Mouse (Mus musculus) heart, embryonic 12.5 days (tissue): ENCODE measurements around the gene Wnt9a. TPM values are rescaled to one million over a fixed set of nuclear protein-coding genes. Genes with fewer than 3 reads are reported as not detected.
"Not testable (repeated sequence)": the region's sequence is repeated elsewhere in the genome, so short reads cannot be mapped to it uniquely, and the experiment has no call there.

Experiments
- ATAC-seq: fragments of 200-750 bp; cut with Nextera tagmentation; 2 replicates; pipeline ENCODE4 v1.8.0; 2017; ENCODE audit warnings: moderate TSS enrichment, moderate library complexity; ENCODE audit not compliant: insufficient number of reproducible peaks, low FRiP score
- H3K27ac ChIP-seq: fragments of 300-500 bp; sonication (generic); 2 replicates; pipeline ENCODE4 v1.5.1; 2016; ENCODE audit warnings: mild to moderate bottlenecking, moderate library complexity; ENCODE audit not compliant: poor library complexity, severe bottlenecking
- H3K27me3 ChIP-seq: fragments of 300-500 bp; sonication (generic); replicated peaks from 2 replicates; pipeline ENCODE4 v1.6.1; 2016; ENCODE audit warnings: mild to moderate bottlenecking, moderate library complexity
- H3K36me3 ChIP-seq: fragments of 300-500 bp; sonication (generic); 2 replicates; pipeline ENCODE4 v1.6.1; 2016; ENCODE audit warnings: mild to moderate bottlenecking, moderate library complexity
- H3K4me1 ChIP-seq: fragments of 300-500 bp; sonication (generic); replicated peaks from 2 replicates; pipeline ENCODE4 v1.6.1; 2016; ENCODE audit warnings: mild to moderate bottlenecking
- H3K4me2 ChIP-seq: fragments of 300-500 bp; sonication (generic); 2 replicates; pipeline ENCODE4 v1.6.1; 2016; ENCODE audit warnings: mild to moderate bottlenecking, moderate library complexity
- H3K4me3 ChIP-seq: fragments of 300-500 bp; sonication (generic); 2 replicates; pipeline ENCODE4 v1.5.1; 2016; ENCODE audit warnings: mild to moderate bottlenecking
- H3K9ac ChIP-seq: fragments of 300-500 bp; sonication (generic); 2 replicates; pipeline ENCODE4 v1.6.1; 2016; ENCODE audit warnings: mild to moderate bottlenecking, moderate library complexity
- H3K9me3 ChIP-seq: fragments of 300-500 bp; sonication (generic); replicated peaks from 2 replicates; pipeline ENCODE4 v1.6.1; 2016; ENCODE audit warnings: mild to moderate bottlenecking, moderate library complexity
- whole genome bisulfite sequencing: fragments of 180-500 bp; shearing (Covaris S2); methylation state at CpG from one replicate; pipeline ENCODE4 v1.1.7; 2016; 5-methylcytosine and 5-hydroxymethylcytosine counted together
- polyA plus RNA-seq: library from polyadenylated mRNA; unstranded; fragments of >200 nt; fragmentation: Nextera tagmentation; extraction: Ambion mirVana; gene quantifications from 2 replicates; pipeline ENCODE4 v1.2.1, GENCODE M21; 2016

Wnt9a gene
- polyA plus RNA-seq, 1 experiment from 2014 or later: 5.0 TPM

GRCm38 (mm10) chr11:59278047-59278446 is 28.7 kb upstream of the Wnt9a start:
- Histone ChIP-seq H3K27ac (no peak overlapping the region), H3K36me3 (no peaks in the 10 kb centered on the region), H3K9ac (no peak overlapping the region), H3K4me2 (no peak overlapping the region), H3K4me3 (no peak overlapping the region), H3K27me3 (peaks cover 87% of the 10 kb centered on the region), H3K9me3 (no peaks in the 10 kb centered on the region), H3K4me1 (no peaks in the 10 kb centered on the region)
- WGBS: 66% methylated on average over 4 of the region's 4 CpGs
- ATAC-seq: no peak

GRCm38 (mm10) chr11:59282111-59282510 is 24.6 kb upstream of the Wnt9a start:
- Histone ChIP-seq H3K4me3 (no peak overlapping the region), H3K9ac (no peak overlapping the region), H3K27ac (no peak overlapping the region), H3K4me1 (no peaks in the 10 kb centered on the region), H3K4me2 (no peak overlapping the region), H3K36me3 (no peaks in the 10 kb centered on the region), H3K9me3 (no peaks in the 10 kb centered on the region), H3K27me3 (peaks cover 92% of the 10 kb centered on the region)
- no peak for ATAC-seq
- WGBS: 51% methylated on average over 5 of the region's 5 CpGs

- no peak overlapping the region for H3K4me2 ChIP-seq
- no peaks in the 10 kb centered on the region for H3K9me3 ChIP-seq
- H3K27me3 ChIP-seq: peaks cover 96% of the 10 kb centered on the region
- 0 out of 2 replicates have a peak, but pooled peaks have one; percentile 6 for ATAC-seq
- H3K9ac ChIP-seq: no peak overlapping the region
- H3K36me3 ChIP-seq: no peaks in the 10 kb centered on the region
- H3K4me3 ChIP-seq: no peak overlapping the region
- H3K27ac ChIP-seq: no peak overlapping the region
- H3K4me1 ChIP-seq: no peaks in the 10 kb centered on the region
- WGBS: 60% methylated on average over 10 of the region's 10 CpGs
These were observed 23.8 kb upstream of the Wnt9a start for GRCm38 (mm10) chr11:59282933-59283332.

- H3K9me3 ChIP-seq: no peaks in the 10 kb centered on the region
- no peak overlapping the region for H3K4me3 ChIP-seq
- H3K9ac ChIP-seq: no peak overlapping the region
- H3K27me3 ChIP-seq: peaks cover 100% of the 10 kb centered on the region
- 15% methylated on average over 14 of the region's 14 CpGs for WGBS
- no peaks in the 10 kb centered on the region for H3K4me1 ChIP-seq
- no peak overlapping the region for H3K4me2 ChIP-seq
- no peak for ATAC-seq
- H3K36me3 ChIP-seq: no peaks in the 10 kb centered on the region
- H3K27ac ChIP-seq: no peak overlapping the region
These were observed 22.6 kb upstream of the Wnt9a start for GRCm38 (mm10) chr11:59284146-59284545.

- WGBS: 1% methylated on average over 25 of the region's 25 CpGs
- Histone ChIP-seq H3K4me1 (peaks cover 7% of the 10 kb centered on the region), H3K27ac (no peak overlapping the region), H3K4me3 (no peak overlapping the region; the same call in 1 of the 2 replicates), H3K36me3 (no peaks in the 10 kb centered on the region), H3K9me3 (no peaks in the 10 kb centered on the region), H3K27me3 (peaks cover 98% of the 10 kb centered on the region), H3K4me2 (no peak overlapping the region), H3K9ac (no peak overlapping the region)
- ATAC-seq: no peak
These were observed 17.0 kb upstream of the Wnt9a start for GRCm38 (mm10) chr11:59289706-59290105.

- peaks cover 95% of the 10 kb centered on the region for H3K27me3 ChIP-seq
- peak within 1 kb of the TSS; percentile 40 for H3K4me3 ChIP-seq
- peaks cover 7% of the 10 kb centered on the region for H3K4me1 ChIP-seq
- no peak within 1 kb of the TSS for H3K9ac ChIP-seq
- 0 out of 2 replicates have a peak, but pooled peaks have one; percentile 30 for ATAC-seq
- no peaks in the 10 kb centered on the region for H3K9me3 ChIP-seq
- no peaks in the 10 kb centered on the region for H3K36me3 ChIP-seq
- peak within 1 kb of the TSS; percentile 64 for H3K4me2 ChIP-seq
- H3K27ac ChIP-seq: no peak within 1 kb of the TSS
- WGBS: 8% methylated on average over 60 of the region's 60 CpGs
These were observed 15.9 kb upstream of the Wnt9a start, which contains the start of gene Wnt3a for GRCm38 (mm10) chr11:59290702-59291303. Gene Wnt3a (minus strand): TSS chr11:59290752.

- Histone ChIP-seq H3K9ac (no peak overlapping the region), H3K27ac (no peak overlapping the region), H3K27me3 (peaks cover 94% of the 10 kb centered on the region), H3K9me3 (no peaks in the 10 kb centered on the region), H3K4me2 (no peak overlapping the region), H3K36me3 (no peaks in the 10 kb centered on the region), H3K4me1 (peaks cover 7% of the 10 kb centered on the region), H3K4me3 (no peak overlapping the region)
- no peak for ATAC-seq
- WGBS: 22% methylated on average over 7 of the region's 7 CpGs
These were observed 13.1 kb upstream of the Wnt9a start for GRCm38 (mm10) chr11:59293616-59294015.

- Histone ChIP-seq H3K9ac (no peak overlapping the region), H3K4me1 (no peaks in the 10 kb centered on the region), H3K36me3 (no peaks in the 10 kb centered on the region), H3K4me2 (no peak overlapping the region), H3K4me3 (no peak overlapping the region), H3K27me3 (peaks cover 79% of the 10 kb centered on the region), H3K9me3 (no peaks in the 10 kb centered on the region), H3K27ac (no peak overlapping the region)
- no peak for ATAC-seq
- WGBS: 20% methylated on average over 7 of the region's 7 CpGs
These were observed 8.8 kb upstream of the Wnt9a start for GRCm38 (mm10) chr11:59297941-59298340.

GRCm38 (mm10) chr11:59300185-59300584 is 6.5 kb upstream of the Wnt9a start:
- no peaks in the 10 kb centered on the region for H3K36me3 ChIP-seq
- H3K4me2 ChIP-seq: no peak overlapping the region
- H3K27me3 ChIP-seq: peaks cover 83% of the 10 kb centered on the region
- no peak for ATAC-seq
- H3K9ac ChIP-seq: no peak overlapping the region
- 19% methylated on average over 3 of the region's 3 CpGs for WGBS
- no peak overlapping the region for H3K27ac ChIP-seq
- H3K9me3 ChIP-seq: no peaks in the 10 kb centered on the region
- no peaks in the 10 kb centered on the region for H3K4me1 ChIP-seq
- H3K4me3 ChIP-seq: no peak overlapping the region

- not testable (repeated sequence) for H3K9me3 ChIP-seq, H3K4me3 ChIP-seq, H3K9ac ChIP-seq, H3K4me1 ChIP-seq, ATAC-seq, H3K36me3 ChIP-seq, H3K4me2 ChIP-seq, H3K27ac ChIP-seq
- peaks cover 83% of the 10 kb centered on the region for H3K27me3 ChIP-seq
- WGBS: 57% methylated on average over 2 of the region's 2 CpGs
These were observed 5.7 kb upstream of the Wnt9a start for GRCm38 (mm10) chr11:59301053-59301452.

GRCm38 (mm10) chr11:59302700-59303569 is 3.8 kb upstream of the Wnt9a start:
- WGBS: 27% methylated on average over 9 of the region's 10 CpGs
- Histone ChIP-seq H3K4me1 (peaks cover 15% of the 10 kb centered on the region), H3K4me3 (no peak overlapping the region), H3K36me3 (no peaks in the 10 kb centered on the region), H3K27ac (no peak overlapping the region), H3K9me3 (no peaks in the 10 kb centered on the region), H3K4me2 (no peak overlapping the region), H3K27me3 (peaks cover 82% of the 10 kb centered on the region), H3K9ac (no peak overlapping the region)
- no peak for ATAC-seq
